Mouse (Mus musculus) bone marrow macrophage, adult 2 months (primary cell): ENCODE measurements around the gene Tmem178b.

Experiments used
- CTCF ChIP-seq: IDR thresholded peaks from 2 replicates; pipeline ENCODE4 v1.5.1; 2012; ENCODE audit warnings: low read depth, mild to moderate bottlenecking, low read length, moderate library complexity
- POLR2A ChIP-seq: IDR thresholded peaks from 2 replicates; pipeline ENCODE4 v1.6.1; 2012; ENCODE audit warnings: mild to moderate bottlenecking, low read depth, low read length, borderline replicate concordance

- TF ChIP-seq CTCF, result no peak
- TF ChIP-seq POLR2A, result no peak
Observed at GRCm38 (mm10) chr6:39990772-39991171, 117.7 kb downstream of the Tmem178b start.
